Mouse (Mus musculus) thymus, postnatal 25 days (tissue): ENCODE measurements at regions not wholly inside any gene's neighbourhood (a gene's known extent, or its start where the extent isn't known, plus 50 kb on each side); places are given as distances from the start of the nearest gene placed in this dataset.

Source experiments
- DNase-seq: peaks from one replicate; pipeline ENCODE4 v3.0.0; 2022

GRCm38 (mm10) chr11:117413133-117413532 is 71.0 kb upstream of the Gm11733 start:
- no peak for DNase-seq

- no peak for DNase-seq
These were observed 70.0 kb upstream of the Gm11733 start for GRCm38 (mm10) chr11:117413942-117414705.

GRCm38 (mm10) chr11:117414871-117415323 is 69.3 kb upstream of the Gm11733 start:
- peak; percentile 53 for DNase-seq

GRCm38 (mm10) chr11:117415466-117415865 is 68.7 kb upstream of the Gm11733 start:
- no peak for DNase-seq

- DNase-seq = peak; percentile 27
These were observed 68.2 kb upstream of the Gm11733 start for GRCm38 (mm10) chr11:117415955-117416354.

GRCm38 (mm10) chr11:117416984-117417670 is 67.0 kb upstream of the Gm11733 start:
- no peak for DNase-seq

- no peak for DNase-seq
These were observed 66.1 kb upstream of the Gm11733 start for GRCm38 (mm10) chr11:117417959-117418574.

- DNase-seq = no peak
These were observed 65.2 kb upstream of the Gm11733 start for GRCm38 (mm10) chr11:117418939-117419338.

GRCm38 (mm10) chr11:117419351-117419969 is 64.7 kb upstream of the Gm11733 start:
- DNase-seq = no peak

- DNase-seq = no peak
These were observed 61.5 kb upstream of the Gm11733 start for GRCm38 (mm10) chr11:117422713-117423112.

- no peak for DNase-seq
These were observed 60.7 kb upstream of the Gm11733 start for GRCm38 (mm10) chr11:117423422-117423821.

- no peak for DNase-seq
These were observed 58.7 kb upstream of the Gm11733 start for GRCm38 (mm10) chr11:117425466-117425865.

GRCm38 (mm10) chr11:117425927-117426326 is 58.2 kb upstream of the Gm11733 start:
- no peak for DNase-seq

- no peak for DNase-seq
These were observed 57.5 kb upstream of the Gm11733 start for GRCm38 (mm10) chr11:117426651-117427050.

GRCm38 (mm10) chr11:117427808-117428510 is 56.2 kb upstream of the Gm11733 start:
- no peak for DNase-seq

GRCm38 (mm10) chr11:117429326-117429752 is 54.8 kb upstream of the Gm11733 start:
- DNase-seq = no peak

GRCm38 (mm10) chr11:117429894-117430293 is 54.3 kb upstream of the Gm11733 start:
- DNase-seq = no peak

- no peak for DNase-seq
These were observed 50.1 kb upstream of the Gm11733 start for GRCm38 (mm10) chr11:117434056-117434455.
